Mouse (Mus musculus) heart, embryonic 11.5 days (tissue): ENCODE measurements around the gene Zfr. TPM values are rescaled to one million over a fixed set of nuclear protein-coding genes. Genes with fewer than 3 reads are reported as not detected.
A peak's percentile ranks its signal among the peaks of the same experiment; 100 is the strongest.

Source experiments
- ATAC-seq: fragments of 200-750 bp; cut with Nextera tagmentation; replicated peaks from 2 replicates; pipeline ENCODE4 v1.8.0; 2017; ENCODE audit warnings: moderate library complexity; ENCODE audit not compliant: insufficient number of reproducible peaks, low FRiP score, low TSS enrichment
- H3K27ac ChIP-seq: fragments of 300-500 bp; sonication (generic); 2 replicates; pipeline ENCODE4 v1.5.1; 2014; ENCODE audit warnings: mild to moderate bottlenecking, low read depth, low read length
- H3K27me3 ChIP-seq: fragments of 300-500 bp; sonication (generic); 2 replicates; pipeline ENCODE4 v1.6.1; 2014; ENCODE audit warnings: mild to moderate bottlenecking, low read length, mixed read lengths; ENCODE audit not compliant: control insufficient read depth, insufficient read depth
- H3K36me3 ChIP-seq: fragments of 300-500 bp; sonication (generic); 2 replicates; pipeline ENCODE4 v1.6.1; 2014; ENCODE audit warnings: mild to moderate bottlenecking, low read length, moderate library complexity, mixed read lengths; ENCODE audit not compliant: control insufficient read depth, insufficient read depth
- H3K4me1 ChIP-seq: fragments of 300-500 bp; sonication (generic); 2 replicates; pipeline ENCODE4 v1.6.1; 2014; ENCODE audit warnings: low read length; ENCODE audit not compliant: control insufficient read depth, insufficient read depth
- H3K4me2 ChIP-seq: fragments of 300-500 bp; sonication (generic); 2 replicates; pipeline ENCODE4 v1.6.1; 2014; ENCODE audit warnings: mild to moderate bottlenecking, moderate library complexity
- H3K4me3 ChIP-seq: fragments of 300-500 bp; sonication (generic); 2 replicates; pipeline ENCODE4 v1.5.1; 2014; ENCODE audit warnings: low read depth, low read length
- H3K9ac ChIP-seq: fragments of 300-500 bp; sonication (generic); 2 replicates; pipeline ENCODE4 v1.6.1; 2014; ENCODE audit warnings: mild to moderate bottlenecking, low read depth, low read length, moderate library complexity
- H3K9me3 ChIP-seq: fragments of 300-500 bp; sonication (generic); replicated peaks from 2 replicates; pipeline ENCODE4 v1.6.1; 2016; ENCODE audit warnings: low read length; ENCODE audit not compliant: control insufficient read depth
- WGBS: fragments of 180-500 bp; shearing (Covaris S2); extraction: QIAGEN DNeasy Blood & Tissue Kit; methylation state at CpG from one replicate; pipeline ENCODE4 v1.1.7; 2014; ENCODE audit not compliant: insufficient replicate concordance; 5-methylcytosine and 5-hydroxymethylcytosine counted together
- polyA plus RNA-seq: library from polyadenylated mRNA; unstranded; fragments of >200 nt; fragmentation: Nextera tagmentation; extraction: Ambion mirVana; gene quantifications from 2 replicates; pipeline ENCODE4 v1.2.1, GENCODE M21; 2014

Gene Zfr
- 113 and 118 TPM in 2 replicates for polyA plus RNA-seq

DNA sequence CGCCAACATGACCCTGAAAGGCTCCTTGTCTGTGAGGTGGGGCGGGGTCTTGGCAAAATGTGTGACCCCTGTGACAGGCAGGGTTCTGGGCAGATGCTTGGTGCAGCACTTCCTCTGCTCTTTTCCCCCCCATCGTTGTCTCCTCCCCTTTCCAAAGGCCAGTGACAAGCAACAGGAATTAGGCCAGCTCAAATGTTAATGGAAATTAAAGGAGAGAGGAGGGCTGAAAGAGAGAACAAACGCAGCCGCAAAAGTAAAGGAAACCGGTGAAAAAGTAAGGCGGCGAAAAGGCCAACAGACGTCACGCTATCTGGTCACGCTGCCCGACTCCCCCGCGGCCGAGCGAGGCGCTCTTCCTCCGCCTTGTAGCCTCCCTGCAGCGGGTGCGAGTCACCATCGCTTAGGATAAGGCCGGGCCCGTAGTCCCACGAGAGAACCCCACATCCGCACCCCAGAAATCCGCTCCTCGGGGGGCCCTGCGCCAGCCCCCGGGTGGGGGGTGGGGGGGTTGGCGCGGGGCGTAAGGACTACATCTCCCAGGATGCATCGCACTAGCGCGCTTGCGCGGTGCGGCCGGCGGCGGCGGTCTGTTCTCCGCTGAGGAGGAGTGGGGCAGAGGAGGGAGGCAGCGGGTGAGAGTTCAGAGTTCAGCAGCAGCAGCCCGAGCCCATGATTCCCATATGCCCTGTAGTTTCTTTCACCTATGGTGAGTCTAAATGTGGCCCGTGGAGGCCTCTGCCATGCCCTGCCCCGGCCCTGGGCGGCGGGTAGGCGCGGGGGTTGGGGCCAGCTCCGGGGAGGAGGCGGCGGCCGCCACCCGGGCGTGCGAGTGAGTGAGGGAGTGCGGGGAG lies at the start of gene Zfr:
Gene Zfr, plus strand, starts transcription at position 590 of the 851 bp plus-strand sequence.
- under 1% methylated on average over 54 of the region's 59 CpGs for whole genome bisulfite sequencing
- Histone ChIP-seq H3K4me3 (peak within 1 kb of the TSS; percentile 99), H3K9me3 (no peaks in the 10 kb centered on the region), H3K27ac (peak within 1 kb of the TSS; percentile 97), H3K27me3 (no peaks in the 10 kb centered on the region), H3K4me2 (peak within 1 kb of the TSS; percentile 88), H3K36me3 (no peaks in the 10 kb centered on the region), H3K4me1 (peaks cover 9% of the 10 kb centered on the region), H3K9ac (peak within 1 kb of the TSS; percentile 99)
- ATAC-seq, result peak; percentile 90

- Histone ChIP-seq H3K4me1 (peaks cover 8% of the 10 kb centered on the region; the same call in 1 of the 2 replicates), H3K36me3 (no peaks in the 10 kb centered on the region), H3K27me3 (no peaks in the 10 kb centered on the region), H3K9ac (no peak overlapping the region), H3K4me2 (no peak overlapping the region), H3K4me3 (no peak overlapping the region), H3K27ac (peak overlapping the region; percentile 42; the same call in 1 of the 2 replicates), H3K9me3 (no peaks in the 10 kb centered on the region)
- ATAC-seq, result no peak
- 49% methylated on average over 2 of the region's 2 CpGs for WGBS
Measured at GRCm38 (mm10) chr15:12067971-12068370, 49.7 kb upstream of the Zfr start.

GRCm38 (mm10) chr15:12068395-12069218 lies 49.0 kb upstream of the Zfr start:
- Histone ChIP-seq H3K27ac (peak overlapping the region; percentile 42; the same call in 1 of the 2 replicates), H3K9ac (no peak overlapping the region), H3K4me1 (peaks cover 8% of the 10 kb centered on the region; the same call in 1 of the 2 replicates), H3K36me3 (no peaks in the 10 kb centered on the region), H3K4me2 (no peak overlapping the region), H3K27me3 (no peaks in the 10 kb centered on the region), H3K4me3 (no peak overlapping the region), H3K9me3 (no peaks in the 10 kb centered on the region)
- 43% methylated on average over 9 of the region's 9 CpGs for WGBS
- ATAC-seq, result no peak; the same call in 1 of the 2 replicates

GRCm38 (mm10) chr15:12072709-12073336 lies 44.8 kb upstream of the Zfr start:
- H3K36me3 ChIP-seq, result no peaks in the 10 kb centered on the region
- ATAC-seq, result no peak
- no peak overlapping the region for H3K4me3 ChIP-seq
- 82% methylated on average over 7 of the region's 7 CpGs for WGBS
- peaks cover 8% of the 10 kb centered on the region; the same call in 1 of the 2 replicates for H3K4me1 ChIP-seq
- H3K9me3 ChIP-seq, result no peaks in the 10 kb centered on the region
- no peak overlapping the region for H3K27ac ChIP-seq
- no peak overlapping the region for H3K9ac ChIP-seq
- no peak overlapping the region for H3K4me2 ChIP-seq
- H3K27me3 ChIP-seq, result no peaks in the 10 kb centered on the region

GRCm38 (mm10) chr15:12074426-12074825 lies 43.2 kb upstream of the Zfr start:
- H3K4me1 ChIP-seq, result no peaks in the 10 kb centered on the region
- no peaks in the 10 kb centered on the region for H3K36me3 ChIP-seq
- H3K9ac ChIP-seq, result no peak overlapping the region
- no peaks in the 10 kb centered on the region for H3K9me3 ChIP-seq
- H3K27me3 ChIP-seq, result no peaks in the 10 kb centered on the region
- no peak for ATAC-seq
- WGBS, result 90% methylated on average over 6 of the region's 6 CpGs
- H3K4me2 ChIP-seq, result no peak overlapping the region
- H3K27ac ChIP-seq, result no peak overlapping the region
- no peak overlapping the region for H3K4me3 ChIP-seq

- ATAC-seq, result no peak
- H3K9me3 ChIP-seq, result no peaks in the 10 kb centered on the region
Measured at GRCm38 (mm10) chr15:12082344-12082743, 35.3 kb upstream of the Zfr start.

DNA sequence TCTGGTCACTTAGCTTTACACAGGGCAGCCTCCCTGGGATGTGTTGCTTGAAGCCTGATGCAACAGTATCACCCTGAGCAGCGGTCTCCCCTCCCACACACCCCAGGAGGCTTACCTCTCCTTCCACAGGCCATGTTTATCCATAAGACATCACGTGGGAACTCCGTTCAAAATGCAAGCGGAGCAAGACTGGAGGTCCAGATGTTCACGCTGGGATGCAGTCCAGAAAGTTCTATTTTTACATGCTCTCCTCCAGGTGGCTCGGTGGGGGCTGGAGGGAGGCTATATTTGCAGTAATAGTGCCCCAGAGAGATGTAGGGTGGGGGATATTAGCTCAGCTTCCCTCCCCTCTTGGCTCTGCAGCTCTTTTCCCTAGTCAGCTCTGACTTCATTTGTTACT lies 33.5 kb upstream of the Zfr start:
- H3K36me3 ChIP-seq, result no peaks in the 10 kb centered on the region
- no peaks in the 10 kb centered on the region for H3K27me3 ChIP-seq
- 55% methylated on average over 6 of the region's 6 CpGs for WGBS
- no peak overlapping the region for H3K27ac ChIP-seq
- H3K4me1 ChIP-seq, result no peaks in the 10 kb centered on the region
- no peak overlapping the region for H3K4me2 ChIP-seq
- no peak for ATAC-seq
- no peak overlapping the region for H3K9ac ChIP-seq
- H3K9me3 ChIP-seq, result no peaks in the 10 kb centered on the region
- no peak overlapping the region for H3K4me3 ChIP-seq

More at GRCm38 (mm10) chr15:12082344-12082743, 35.3 kb upstream of the Zfr start:
- Histone ChIP-seq H3K27ac (no peak overlapping the region), H3K4me1 (no peaks in the 10 kb centered on the region), H3K4me3 (no peak overlapping the region), H3K36me3 (no peaks in the 10 kb centered on the region), H3K27me3 (no peaks in the 10 kb centered on the region), H3K9ac (no peak overlapping the region), H3K4me2 (no peak overlapping the region)
- 82% methylated on average over 13 of the region's 13 CpGs for WGBS

DNA sequence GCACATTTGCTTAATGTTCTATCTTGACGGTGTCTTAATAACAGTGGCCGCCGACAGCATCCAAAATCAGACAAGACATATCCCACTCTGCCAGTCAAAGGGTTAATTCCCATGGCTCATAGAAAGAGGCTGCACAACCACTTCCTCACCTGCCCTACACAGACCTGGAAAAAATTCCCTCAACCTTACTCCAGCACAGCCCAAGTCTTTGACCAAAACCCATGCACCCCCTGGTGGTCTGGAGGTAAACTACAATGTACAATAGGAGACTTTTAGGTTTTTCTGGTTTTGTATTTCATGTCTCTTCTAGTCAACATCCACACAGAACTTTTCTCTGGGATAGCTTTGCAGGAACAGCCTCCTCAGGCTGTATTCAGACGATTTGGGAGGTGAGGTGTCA lies 32.8 kb upstream of the Zfr start:
- no peaks in the 10 kb centered on the region for H3K9me3 ChIP-seq
- 74% methylated on average over 4 of the region's 4 CpGs for WGBS
- no peak overlapping the region for H3K4me3 ChIP-seq
- no peak overlapping the region for H3K4me2 ChIP-seq
- no peak overlapping the region for H3K27ac ChIP-seq
- no peaks in the 10 kb centered on the region for H3K36me3 ChIP-seq
- H3K9ac ChIP-seq, result no peak overlapping the region
- no peaks in the 10 kb centered on the region for H3K27me3 ChIP-seq
- no peaks in the 10 kb centered on the region for H3K4me1 ChIP-seq
- ATAC-seq, result no peak
